Mouse (Mus musculus) MEL (cell line): Measurements from ENCODE around the gene Tcte1. TPM values are rescaled to one million over a fixed set of nuclear protein-coding genes. Genes with fewer than 3 reads are reported as not detected.

Experiments used
- DNase-seq: peaks from one replicate; pipeline ENCODE4 v3.0.0; 2011; ENCODE audit warnings: low read depth, low spot score
- H3K27ac ChIP-seq: 2 replicates; pipeline ENCODE4 v1.5.1; 2012; ENCODE audit warnings: low read depth, mild to moderate bottlenecking, control low read depth, low read length, moderate library complexity; ENCODE audit not compliant: control insufficient read depth
- H3K27me3 ChIP-seq, 2 experiments: fragments of 150-350 bp in 1 of 2; sonication (generic) in 1 of 2; 2 replicates each; pipeline ENCODE4 v1.6.1; 2012; ENCODE audit warnings: low read length in 2 of 2, mild to moderate bottlenecking in 2 of 2, improper control_type of control experiment in 1 of 2, moderate library complexity in 1 of 2; ENCODE audit not compliant: insufficient read depth in 2 of 2, control insufficient read depth in 1 of 2
- H3K36me3 ChIP-seq, 2 experiments: 2 replicates each; pipeline ENCODE4 v1.6.1; 2012 to 2014; ENCODE audit warnings: low read length in 2 of 2, improper control_type of control experiment in 1 of 2, inconsistent platforms in 1 of 2, mild to moderate bottlenecking in 1 of 2; ENCODE audit not compliant: insufficient read depth in 2 of 2, control insufficient read depth in 1 of 2
- H3K4me1 ChIP-seq, 2 experiments: fragments of 150-350 bp in 1 of 2; sonication (generic) in 1 of 2; 2 replicates each; pipeline ENCODE4 v1.6.1; 2012; ENCODE audit warnings: low read length in 2 of 2, improper control_type of control experiment in 1 of 2, mild to moderate bottlenecking in 1 of 2; ENCODE audit not compliant: insufficient read depth in 2 of 2, control insufficient read depth in 1 of 2
- H3K4me3 ChIP-seq, 2 experiments: fragments of 150-350 bp in 1 of 2; sonication (generic) in 1 of 2; 2 replicates each; pipeline ENCODE4 v1.5.1; 2012; ENCODE audit warnings: low read depth in 2 of 2, low read length in 2 of 2, mild to moderate bottlenecking in 2 of 2, moderate library complexity in 2 of 2, control low read depth in 1 of 2, improper control_type of control experiment in 1 of 2; ENCODE audit not compliant: control insufficient read depth in 1 of 2, insufficient read depth in 1 of 2
- H3K79me2 ChIP-seq: 2 replicates; pipeline ENCODE4 v1.6.1; 2012; ENCODE audit warnings: mild to moderate bottlenecking, low read length, moderate library complexity; ENCODE audit not compliant: control insufficient read depth, poor library complexity, insufficient read depth
- H3K9ac ChIP-seq: 2 replicates; pipeline ENCODE4 v1.6.1; 2012; ENCODE audit warnings: low read depth, mild to moderate bottlenecking, control low read depth, low read length, moderate library complexity; ENCODE audit not compliant: control insufficient read depth, poor library complexity, severe bottlenecking
- H3K9me3 ChIP-seq: fragments of 150-350 bp; sonication (generic); replicated peaks from 2 replicates; pipeline ENCODE4 v1.6.1; 2012; ENCODE audit warnings: mild to moderate bottlenecking, low read length, improper control_type of control experiment, moderate library complexity; ENCODE audit not compliant: insufficient read depth
- BHLHE40 ChIP-seq: IDR thresholded peaks from 2 replicates; pipeline ENCODE4 v1.6.1; 2012; ENCODE audit warnings: low read depth, mild to moderate bottlenecking, inconsistent platforms, low read length, improper control_type of control experiment, borderline replicate concordance
- CTCF ChIP-seq, 3 experiments: IDR thresholded peaks in 2 of 3; conservative IDR thresholded peaks in 1 of 3; 2 replicates each; pipeline ENCODE4 v1.5.1; 2011 to 2012; ENCODE audit warnings: low read length in 3 of 3, low read depth in 2 of 3, mild to moderate bottlenecking in 2 of 3, improper control_type of control experiment in 1 of 3, inconsistent platforms in 1 of 3, mixed read lengths in 1 of 3, moderate library complexity in 1 of 3; ENCODE audit not compliant: control insufficient read depth in 1 of 3, insufficient read depth in 1 of 3, poor library complexity in 1 of 3, severe bottlenecking in 1 of 3
- EP300 ChIP-seq, 2 experiments: IDR thresholded peaks; 2 replicates each; pipeline ENCODE4 v1.6.1; 2011; ENCODE audit warnings: improper control_type of control experiment in 2 of 2, low read length in 2 of 2, low read depth in 1 of 2, mild to moderate bottlenecking in 1 of 2
- ETS1 ChIP-seq: IDR thresholded peaks from 2 replicates; pipeline ENCODE4 v1.6.1; 2012; ENCODE audit warnings: low read depth, mild to moderate bottlenecking, inconsistent platforms, low read length, improper control_type of control experiment, moderate library complexity
- GATA1 ChIP-seq: IDR thresholded peaks from 2 replicates; pipeline ENCODE4 v1.6.1; 2011; ENCODE audit warnings: low read depth, low read length, improper control_type of control experiment
- JUND ChIP-seq: IDR thresholded peaks from 2 replicates; pipeline ENCODE4 v1.6.1; 2011; ENCODE audit warnings: low read depth, mild to moderate bottlenecking, improper control_type of control experiment, low read length
- KAT2A ChIP-seq: conservative IDR thresholded peaks from 2 replicates; pipeline ENCODE4 v1.6.1; 2012; ENCODE audit warnings: low read depth, low read length, improper control_type of control experiment, inconsistent platforms
- MAFK ChIP-seq: IDR thresholded peaks from 2 replicates; pipeline ENCODE4 v1.6.1; 2011; ENCODE audit warnings: low read depth, mild to moderate bottlenecking, low read length, improper control_type of control experiment, borderline replicate concordance
- MEF2A ChIP-seq: IDR thresholded peaks from 2 replicates; pipeline ENCODE4 v1.6.1; 2014; ENCODE audit warnings: low read depth, mild to moderate bottlenecking, inconsistent platforms, low read length, improper control_type of control experiment; ENCODE audit not compliant: poor library complexity, insufficient replicate concordance, severe bottlenecking; ENCODE audit errors: extremely low read depth
- MYB ChIP-seq: IDR thresholded peaks from 2 replicates; pipeline ENCODE4 v1.6.1; 2011; ENCODE audit warnings: mild to moderate bottlenecking, low read depth, low read length, improper control_type of control experiment
- NELFE ChIP-seq: IDR thresholded peaks from 2 replicates; pipeline ENCODE4 v1.6.1; 2011; ENCODE audit warnings: low read depth, low read length, improper control_type of control experiment
- POLR2AphosphoS5 ChIP-seq: IDR thresholded peaks from 2 replicates; pipeline ENCODE4 v1.6.1; 2012; ENCODE audit warnings: low read depth, borderline replicate concordance, mild to moderate bottlenecking, inconsistent platforms, low read length, moderate library complexity, mixed read lengths
- RCOR1 ChIP-seq: IDR thresholded peaks from 2 replicates; pipeline ENCODE4 v1.6.1; 2012; ENCODE audit warnings: low read depth, mild to moderate bottlenecking, inconsistent platforms, low read length, improper control_type of control experiment
- SMC3 ChIP-seq: IDR thresholded peaks from 2 replicates; pipeline ENCODE4 v1.6.1; 2011; ENCODE audit warnings: low read depth, low read length, improper control_type of control experiment
- TAL1 ChIP-seq: IDR thresholded peaks from 2 replicates; pipeline ENCODE4 v1.6.1; 2012; ENCODE audit warnings: mild to moderate bottlenecking, inconsistent platforms, low read length, moderate library complexity, mixed read lengths
- TCF12 ChIP-seq: IDR thresholded peaks from 2 replicates; pipeline ENCODE4 v1.6.1; 2014; ENCODE audit warnings: low read depth, mild to moderate bottlenecking, inconsistent platforms, low read length, improper control_type of control experiment, moderate library complexity
- UBTF ChIP-seq: IDR thresholded peaks from 2 replicates; pipeline ENCODE4 v1.6.1; 2012; ENCODE audit warnings: low read depth, mild to moderate bottlenecking, inconsistent platforms, low read length, improper control_type of control experiment, moderate library complexity, borderline replicate concordance; ENCODE audit not compliant: insufficient read depth
- USF1 ChIP-seq: IDR thresholded peaks from 2 replicates; pipeline ENCODE4 v1.6.1; 2014; ENCODE audit warnings: low read depth, mild to moderate bottlenecking, inconsistent platforms, low read length, improper control_type of control experiment, moderate library complexity
- ZC3H11A ChIP-seq: IDR thresholded peaks from 2 replicates; pipeline ENCODE4 v1.6.1; 2012; ENCODE audit warnings: low read depth, mild to moderate bottlenecking, inconsistent platforms, low read length, improper control_type of control experiment
- ZKSCAN1 ChIP-seq: IDR thresholded peaks from 2 replicates; pipeline ENCODE4 v1.6.1; 2012; ENCODE audit warnings: low read depth, mild to moderate bottlenecking, inconsistent platforms, low read length, improper control_type of control experiment, moderate library complexity
- ZMIZ1 ChIP-seq: IDR thresholded peaks from 2 replicates; pipeline ENCODE4 v1.6.1; 2012; ENCODE audit warnings: low read depth, mild to moderate bottlenecking, inconsistent platforms, low read length, improper control_type of control experiment, moderate library complexity
- polyA plus RNA-seq, 2 experiments: library from polyadenylated mRNA; stranded (reverse) in 1 of 2; unstranded in 1 of 2; fragments of >175 nt in 1 of 2; fragments of >200 nt in 1 of 2; gene quantifications; 2 replicates each; pipeline versions ENCODE4 v1.2.1 to v1.2.4; 2012; ENCODE audit warnings: low replicate concordance in 2 of 2, low read depth in 1 of 2; ENCODE audit not compliant: insufficient read length in 2 of 2, insufficient read depth in 1 of 2, missing spikeins in 1 of 2
- total RNA-seq: library from RNA; depleted of rRNA; stranded (reverse); fragments of 300-350 nt; gene quantifications from 2 replicates; pipeline ENCODE4 v1.2.3, GENCODE M21; 2012

Tcte1 gene
- total and polyA plus RNA-seq, 3 experiments: not detected

DNA sequence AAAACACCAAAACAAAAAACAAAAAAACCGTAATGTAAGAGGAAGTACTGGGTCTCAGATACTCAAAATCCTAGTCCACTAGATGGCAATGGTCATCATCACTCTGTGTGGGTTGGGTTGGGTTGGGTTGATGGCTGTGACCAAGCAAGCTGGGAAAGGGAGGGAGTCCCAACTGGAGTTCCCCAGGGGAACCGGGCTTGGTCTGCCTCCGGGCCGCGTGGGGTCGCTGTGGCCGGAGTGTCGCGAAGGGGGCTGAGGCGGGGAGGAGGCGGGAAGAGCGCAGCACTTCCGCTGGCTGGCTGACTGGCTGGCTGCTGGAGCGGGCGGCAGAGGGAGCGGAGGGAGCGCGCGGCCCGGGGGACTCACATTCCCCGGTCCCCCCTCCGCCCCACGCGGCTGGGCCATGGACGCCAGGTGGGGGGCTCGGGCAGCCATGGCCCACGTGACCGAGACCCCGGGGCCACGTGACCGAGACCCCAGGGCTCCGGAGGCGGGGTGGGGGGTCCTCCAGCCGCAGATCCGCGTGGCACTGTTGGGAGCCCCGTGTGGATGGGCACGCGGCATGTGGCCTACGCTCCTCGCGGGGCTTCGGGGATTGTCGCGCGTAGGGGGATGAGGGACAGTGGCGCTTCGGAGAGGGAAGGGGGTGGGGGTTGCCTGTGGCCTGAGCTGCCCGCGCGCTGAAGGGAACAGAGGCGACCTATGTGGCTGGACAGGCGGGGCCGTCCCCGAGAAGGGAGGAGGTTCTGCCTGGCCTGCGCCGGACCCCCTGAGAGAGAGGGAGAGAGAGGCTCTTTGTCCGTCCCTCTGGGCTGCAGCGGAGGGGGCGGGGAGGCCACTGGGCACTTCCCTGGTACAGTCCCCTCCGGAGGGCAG lies 40.7 kb downstream of the Tcte1 start, which contains the start of gene Slc35b2 (continued):
- TF ChIP-seq KAT2A: no peak; the same call in 1 of the 2 replicates
- TF ChIP-seq ZKSCAN1: no peak
- no peak for TF ChIP-seq JUND
- peak; percentile 85 for TF ChIP-seq ZMIZ1
- no peak for TF ChIP-seq MAFK

GRCm38 (mm10) chr17:45564531-45565084 lies 41.4 kb downstream of the Tcte1 start:
- H3K36me3 ChIP-seq: peaks cover 7 to 10% of the 10 kb centered on the region in 2 experiments
- H3K27ac ChIP-seq: no peak overlapping the region
- H3K9me3 ChIP-seq: no peaks in the 10 kb centered on the region
- peak overlapping the region; percentile 78 to 82 for H3K4me3 ChIP-seq
- peaks cover 0 to 9% of the 10 kb centered on the region in 2 experiments; a peak in 2 of 4 replicates for H3K4me1 ChIP-seq
- peak overlapping the region; percentile 92 for H3K9ac ChIP-seq
- H3K27me3 ChIP-seq: no peaks in the 10 kb centered on the region
- peak; percentile 51 for DNase-seq
- TF ChIP-seq MEF2A: no peak
- no peak for TF ChIP-seq ETS1
- TF ChIP-seq CTCF (IDR thresholded peaks at IDR 0.05 in 2 of 3, conservative IDR thresholded peaks at IDR 0.05 in 1 of 3; ENCODE audit: control insufficient read depth in 1 of 3, insufficient read depth in 1 of 3, low read depth in 2 of 3, low read length in 3 of 3, poor library complexity in 1 of 3, severe bottlenecking in 1 of 3): no peak
- no peak for TF ChIP-seq TAL1
- no peak for TF ChIP-seq MAFK
- no peak for TF ChIP-seq TCF12
- TF ChIP-seq UBTF: no peak
- TF ChIP-seq GATA1: no peak
- TF ChIP-seq RCOR1: no peak
- TF ChIP-seq NELFE: no peak
- TF ChIP-seq, all 39 proteins: peak for 0
- H3K79me2 ChIP-seq: peaks cover 18% of the 10 kb centered on the region

- Histone ChIP-seq H3K79me2 (peaks cover 22% of the 10 kb centered on the region), H3K4me1 (peaks cover 0 to 13% of the 10 kb centered on the region in 2 experiments; a peak in 2 of 4 replicates), H3K27me3 (no peaks in the 10 kb centered on the region), H3K4me3 (peak overlapping the region; percentile 78 to 82), H3K27ac (no peak overlapping the region), H3K9me3 (no peaks in the 10 kb centered on the region), H3K9ac (peak overlapping the region; percentile 92), H3K36me3 (peaks cover 9 to 14% of the 10 kb centered on the region in 2 experiments)
- TF ChIP-seq MAFK (no peak), EP300 (IDR thresholded peaks at IDR 0.05; ENCODE audit: low read depth in 1 of 2, low read length in 2 of 2) (no peak), RCOR1 (no peak), USF1 (no peak), KAT2A (no peak), MYB (no peak), POLR2AphosphoS5 (no peak), BHLHE40 (no peak), JUND (no peak), SMC3 (no peak), ZC3H11A (no peak)
- DNase-seq: no peak
These were observed 41.9 kb downstream of the Tcte1 start for GRCm38 (mm10) chr17:45565103-45565502.
